Mouse (Mus musculus) spleen, adult 2 months (tissue): ENCODE measurements around the gene Vnn1. TPM values are rescaled to one million over a fixed set of nuclear protein-coding genes. Genes with fewer than 3 reads are reported as not detected.

Source experiments
- DNase-seq, 2 experiments: peaks; one replicate each; pipeline versions ENCODE4 v3.0.0 to v3.0.0-alpha.2; 2012 to 2021; ENCODE audit warnings: low spot score in 2 of 2, low read depth in 1 of 2
- H3K27ac ChIP-seq: fragments of 200-500 bp; 2 replicates; pipeline ENCODE4 v1.5.1; 2012; ENCODE audit warnings: low read length, inconsistent platforms; ENCODE audit not compliant: insufficient read depth
- H3K27me3 ChIP-seq: fragments of 200-500 bp; 2 replicates; pipeline ENCODE4 v1.6.1; 2012; ENCODE audit warnings: mild to moderate bottlenecking, moderate library complexity, low read length, inconsistent platforms; ENCODE audit not compliant: control insufficient read depth, insufficient read depth
- H3K36me3 ChIP-seq: fragments of 200-500 bp; 2 replicates; pipeline ENCODE4 v1.6.1; 2012; ENCODE audit warnings: mild to moderate bottlenecking, low read length, inconsistent platforms; ENCODE audit not compliant: control insufficient read depth, insufficient read depth
- H3K4me1 ChIP-seq: fragments of 200-500 bp; 2 replicates; pipeline ENCODE4 v1.6.1; 2011; ENCODE audit warnings: inconsistent platforms; ENCODE audit not compliant: control insufficient read depth, insufficient read depth, insufficient read length
- H3K4me3 ChIP-seq: fragments of 200-500 bp; 2 replicates; pipeline ENCODE4 v1.5.1; 2011; ENCODE audit warnings: mild to moderate bottlenecking, inconsistent platforms; ENCODE audit not compliant: insufficient read depth, insufficient read length; ENCODE audit errors: extremely low read depth
- CTCF ChIP-seq: fragments of 200-500 bp; IDR thresholded peaks from 2 replicates; pipeline ENCODE4 v1.5.1; 2011; ENCODE audit warnings: mild to moderate bottlenecking, inconsistent platforms; ENCODE audit not compliant: insufficient read depth, insufficient read length, insufficient replicate concordance; ENCODE audit errors: extremely low read depth
- POLR2A ChIP-seq: fragments of 200-500 bp; IDR thresholded peaks from 2 replicates; pipeline ENCODE4 v1.6.1; 2011; ENCODE audit warnings: low read depth, low read length, inconsistent platforms
- WGBS: fragments of 180-500 bp; shearing (Covaris S2); methylation state at CpG from one replicate; pipeline ENCODE4 v1.1.7; 2018; 5-methylcytosine and 5-hydroxymethylcytosine counted together
- polyA plus RNA-seq: library from polyadenylated mRNA; depleted of rRNA; stranded (reverse); fragments of >200 nt; gene quantifications from 2 replicates; pipeline ENCODE4 v1.2.3, GENCODE M21; 2012; rRNA removed

Vnn1 gene
- 0.08 and 0.20 TPM in 2 replicates for polyA plus RNA-seq

DNA sequence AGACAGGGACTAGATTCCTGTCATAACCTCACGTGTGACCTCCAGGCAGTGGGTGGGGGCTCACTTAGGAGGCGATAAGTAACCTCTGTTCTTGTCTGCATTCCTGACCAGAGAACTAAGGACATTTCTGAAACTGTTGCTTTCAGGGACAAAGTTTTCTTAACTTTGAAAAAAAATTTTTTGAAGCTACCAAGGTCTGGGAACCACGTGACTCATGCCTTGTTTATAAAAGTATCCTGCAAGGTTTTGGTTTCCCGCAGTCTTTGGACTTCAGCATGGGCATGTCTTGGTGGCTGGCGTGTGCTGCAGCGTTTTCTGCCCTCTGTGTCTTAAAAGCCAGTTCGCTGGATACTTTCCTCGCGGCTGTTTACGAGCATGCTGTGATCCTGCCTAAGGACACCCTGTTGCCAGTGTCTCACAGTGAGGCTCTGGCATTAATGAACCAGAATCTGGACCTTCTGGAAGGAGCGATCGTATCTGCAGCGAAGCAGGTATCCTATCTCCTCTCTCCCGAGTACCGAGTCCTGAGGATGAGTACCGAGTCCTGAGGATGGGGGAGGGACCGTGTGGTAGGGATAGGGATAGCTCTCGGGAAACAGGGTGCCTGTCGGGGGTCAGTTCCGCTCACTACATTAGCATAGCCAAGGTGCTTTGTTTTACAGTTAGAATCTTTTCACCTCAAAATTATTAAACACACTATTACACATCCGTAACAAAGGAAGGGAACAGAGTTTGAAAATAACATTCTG, at the start of gene Vnn1:
Gene Vnn1 (plus strand): TSS at position 88 of the 749 bp plus-strand sequence.
- DNase-seq, result no peak
- Histone ChIP-seq H3K27ac (no peak within 1 kb of the TSS), H3K27me3 (no peaks in the 10 kb centered on the region), H3K36me3 (no peaks in the 10 kb centered on the region), H3K4me1 (no peaks in the 10 kb centered on the region), H3K4me3 (no peak within 1 kb of the TSS)
- WGBS, result 47% methylated on average over 21 of the region's 21 CpGs
- no peak for TF ChIP-seq POLR2A
- no peak for TF ChIP-seq CTCF

DNA sequence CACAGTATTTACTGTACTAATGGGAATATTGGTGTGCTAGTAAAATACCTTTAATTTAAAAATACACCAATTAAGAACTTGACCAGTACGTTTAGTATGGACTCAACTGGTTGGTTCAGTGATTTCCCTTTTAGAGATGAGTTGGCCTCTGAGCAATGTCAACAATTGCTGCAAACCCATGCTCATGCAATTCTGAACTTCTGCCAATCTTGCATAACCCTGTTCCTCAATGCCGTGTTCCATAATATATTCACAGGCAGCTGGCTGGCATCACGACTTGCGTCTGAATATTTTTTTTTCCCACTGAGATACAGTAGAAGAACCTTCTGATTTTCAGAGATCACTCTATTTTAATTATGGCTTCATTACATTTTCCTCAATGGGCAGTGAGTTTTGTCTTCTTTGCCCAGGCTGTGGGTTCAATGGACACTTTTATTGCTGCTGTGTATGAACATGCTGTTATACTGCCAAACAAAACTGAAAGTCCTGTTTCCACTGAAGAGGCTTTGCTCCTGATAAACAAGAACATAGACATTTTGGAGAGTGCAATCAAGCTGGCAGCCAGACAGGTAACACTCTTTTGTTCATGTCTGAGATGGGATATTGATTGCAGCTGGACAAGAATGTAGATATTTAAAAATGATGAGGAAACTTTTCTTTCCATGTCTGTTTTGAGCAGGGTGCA, 43.1 kb upstream of the Vnn1 start, which contains the start of gene Vnn3:
Gene Vnn3 (plus strand): TSS at position 235 of the 685 bp plus-strand sequence.
- H3K36me3 ChIP-seq, result no peaks in the 10 kb centered on the region

DNA sequence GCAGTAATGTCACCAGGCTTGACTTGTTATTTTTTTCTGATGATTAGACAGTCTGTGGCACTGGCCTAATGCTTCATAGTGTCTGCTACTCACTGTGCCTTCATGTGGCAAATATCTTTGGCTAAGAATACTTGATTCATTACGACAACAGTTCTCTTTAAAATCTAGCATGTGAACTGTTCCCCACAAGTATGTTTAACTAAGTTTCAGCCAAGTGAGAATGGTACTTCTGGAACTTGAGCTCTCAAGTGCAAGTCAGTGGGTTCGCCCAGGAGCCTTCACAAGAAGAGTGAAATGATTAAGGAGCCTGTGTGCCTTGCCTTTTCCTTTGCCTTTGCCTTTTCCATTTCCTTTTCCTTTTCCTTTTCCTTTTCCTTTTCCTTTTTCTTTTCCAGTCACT, 42.4 kb upstream of the Vnn1 start:
- DNase-seq, result no peak
- Histone ChIP-seq H3K4me3 (no peak overlapping the region), H3K27ac (no peak overlapping the region), H3K36me3 (no peaks in the 10 kb centered on the region), H3K27me3 (no peaks in the 10 kb centered on the region), H3K4me1 (no peaks in the 10 kb centered on the region)
- 84% methylated on average over 2 of the region's 2 CpGs for WGBS
- no peak for TF ChIP-seq POLR2A
- no peak for TF ChIP-seq CTCF

More for the DNA sequence above, 43.1 kb upstream of the Vnn1 start, which contains the start of gene Vnn3:
- TF ChIP-seq POLR2A, result no peak
- no peak for TF ChIP-seq CTCF
- Histone ChIP-seq H3K4me3 (no peak within 1 kb of the TSS; the same call in 1 of the 2 replicates), H3K27ac (no peak within 1 kb of the TSS), H3K4me1 (no peaks in the 10 kb centered on the region), H3K27me3 (no peaks in the 10 kb centered on the region)
- no peak for DNase-seq
- WGBS, result 73% methylated on average over 4 of the region's 4 CpGs

DNA sequence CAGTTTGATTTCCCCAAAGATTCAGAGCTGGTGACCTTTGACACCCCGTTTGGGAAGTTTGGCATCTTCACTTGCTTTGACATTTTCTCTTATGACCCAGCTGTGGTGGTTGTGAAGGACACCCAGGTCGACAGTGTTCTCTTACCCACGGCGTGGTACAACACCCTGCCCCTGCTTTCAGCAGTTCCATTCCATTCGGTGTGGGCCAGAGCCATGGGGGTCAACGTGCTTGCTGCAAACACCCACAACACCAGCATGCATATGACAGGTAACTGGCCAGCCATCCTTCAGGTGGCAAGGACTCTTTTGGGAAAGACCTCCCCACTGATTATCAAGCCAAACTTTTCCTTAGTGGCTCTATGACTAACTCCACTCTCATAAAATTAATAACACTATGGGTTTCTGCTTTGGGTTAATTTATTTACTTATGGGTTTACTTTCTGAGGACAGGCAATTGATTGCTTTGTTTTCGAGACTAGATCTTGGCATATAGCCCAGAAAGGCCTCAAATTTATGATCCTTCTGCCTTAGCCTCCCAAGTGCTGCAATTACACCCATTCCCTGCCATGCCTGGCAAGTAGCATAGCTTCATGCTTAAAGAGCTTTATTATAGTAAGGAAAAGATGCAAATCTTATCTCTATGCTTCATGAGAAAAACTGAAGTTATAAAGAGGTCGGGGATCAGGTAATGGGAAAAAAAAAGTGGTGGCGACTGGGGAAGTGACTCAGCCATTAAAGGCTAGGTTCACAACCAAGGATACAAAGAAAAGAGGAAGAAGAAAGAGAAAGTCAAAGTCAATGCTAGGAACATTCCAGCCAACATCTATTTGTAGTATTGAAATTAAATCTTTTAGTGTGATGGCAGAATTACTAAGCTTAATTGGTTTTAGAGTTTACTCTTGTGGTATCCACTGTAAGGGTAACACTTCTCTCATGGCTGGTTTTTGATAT, 29.9 kb upstream of the Vnn1 start:
- Histone ChIP-seq H3K4me1 (no peaks in the 10 kb centered on the region), H3K27ac (no peak overlapping the region), H3K4me3 (no peak overlapping the region), H3K27me3 (no peaks in the 10 kb centered on the region), H3K36me3 (no peaks in the 10 kb centered on the region)
- WGBS, result 66% methylated on average over 9 of the region's 9 CpGs
- TF ChIP-seq POLR2A (no peak), CTCF (no peak)
- no peak for DNase-seq

DNA sequence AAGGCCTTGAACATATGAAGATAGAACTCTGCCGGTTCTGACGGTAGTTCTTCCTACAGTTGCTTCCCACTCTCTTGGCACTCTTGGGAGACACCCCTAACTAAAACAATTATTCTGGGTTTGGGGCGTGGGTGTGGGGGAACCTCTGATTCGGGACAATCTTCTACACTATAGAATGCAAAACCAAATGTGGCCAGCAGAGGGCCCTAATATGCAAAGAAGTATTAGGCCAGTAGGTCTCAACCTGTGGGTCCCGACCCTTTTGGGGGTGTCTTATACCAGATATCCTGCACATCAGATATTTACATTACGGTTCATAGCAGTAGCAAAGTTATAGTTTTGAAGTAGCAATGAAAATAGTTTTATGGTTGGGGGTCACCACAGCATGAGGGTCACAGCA, 13.8 kb upstream of the Vnn1 start:
- Histone ChIP-seq H3K36me3 (no peaks in the 10 kb centered on the region), H3K27ac (no peak overlapping the region), H3K27me3 (no peaks in the 10 kb centered on the region), H3K4me1 (no peaks in the 10 kb centered on the region), H3K4me3 (no peak overlapping the region)
- 78% methylated on average over 6 of the region's 6 CpGs for WGBS
- no peak for DNase-seq
- TF ChIP-seq POLR2A, result no peak
- no peak for TF ChIP-seq CTCF

DNA sequence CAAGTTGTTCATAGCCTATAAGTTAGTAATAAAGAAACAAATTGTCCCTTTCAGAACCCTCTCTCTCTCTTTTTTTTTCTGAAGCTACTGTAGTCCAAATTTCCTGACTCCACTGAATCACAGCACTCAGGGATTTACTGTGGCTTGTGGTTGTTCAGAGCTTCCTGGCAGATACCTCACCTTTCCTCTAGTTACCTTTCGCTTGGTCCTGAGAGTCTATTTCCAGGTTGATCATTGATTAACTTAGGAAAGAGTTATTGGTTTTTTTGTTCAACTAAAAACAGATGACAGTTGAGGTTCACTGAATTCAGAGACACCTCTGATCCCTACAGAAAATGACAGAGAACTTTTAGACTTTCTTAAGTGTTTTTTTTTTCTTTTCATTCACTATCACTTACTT, 9.6 kb upstream of the Vnn1 start:
- H3K4me1 ChIP-seq, result no peaks in the 10 kb centered on the region
- H3K27ac ChIP-seq, result no peak overlapping the region
- no peaks in the 10 kb centered on the region for H3K36me3 ChIP-seq
- WGBS, result 80% methylated on average over 1 of the region's 1 CpGs
- H3K27me3 ChIP-seq, result no peaks in the 10 kb centered on the region
- H3K4me3 ChIP-seq, result no peak overlapping the region
- no peak for TF ChIP-seq CTCF
- no peak for TF ChIP-seq POLR2A
- no peak for DNase-seq
